Mouse (Mus musculus) lung, embryonic 14.5 days (tissue): ENCODE measurements at regions not wholly inside any gene's neighbourhood (a gene's known extent, or its start where the extent isn't known, plus 50 kb on each side); places are given as distances from the start of the nearest gene placed in this dataset.

Experiments used
- ATAC-seq: fragments of 200-750 bp; cut with Nextera tagmentation; 2 replicates; pipeline ENCODE4 v1.8.0; 2017; ENCODE audit warnings: mild to moderate bottlenecking, moderate TSS enrichment, moderate library complexity; ENCODE audit not compliant: insufficient read depth
- DNase-seq: peaks from one replicate; pipeline ENCODE4 v3.0.0-alpha.2; 2015
- H3K27ac ChIP-seq: fragments of 300-500 bp; sonication (generic); 2 replicates; pipeline ENCODE4 v1.5.1; 2014; ENCODE audit warnings: low read depth, mild to moderate bottlenecking, moderate library complexity
- H3K27me3 ChIP-seq: fragments of 300-500 bp; sonication (generic); 2 replicates; pipeline ENCODE4 v1.6.1; 2014; ENCODE audit warnings: low read length, control low read depth; ENCODE audit not compliant: insufficient read depth
- H3K36me3 ChIP-seq: fragments of 300-500 bp; sonication (generic); 2 replicates; pipeline ENCODE4 v1.6.1; 2014; ENCODE audit warnings: control low read depth; ENCODE audit not compliant: insufficient read depth
- H3K4me1 ChIP-seq: fragments of 300-500 bp; sonication (generic); 2 replicates; pipeline ENCODE4 v1.6.1; 2014; ENCODE audit warnings: antibody characterized with exemption, control low read depth; ENCODE audit not compliant: insufficient read depth
- H3K4me2 ChIP-seq: fragments of 300-500 bp; sonication (generic); 2 replicates; pipeline ENCODE4 v1.6.1; 2014; ENCODE audit warnings: mild to moderate bottlenecking
- H3K4me3 ChIP-seq: fragments of 300-500 bp; sonication (generic); 2 replicates; pipeline ENCODE4 v1.5.1; 2014; ENCODE audit warnings: low read depth, low read length
- H3K9ac ChIP-seq: fragments of 300-500 bp; sonication (generic); 2 replicates; pipeline ENCODE4 v1.6.1; 2014
- H3K9me3 ChIP-seq: fragments of 300-500 bp; sonication (generic); 2 replicates; pipeline ENCODE4 v1.6.1; 2016; ENCODE audit warnings: low read depth, low read length, control low read depth
- CTCF ChIP-seq: IDR thresholded peaks from 2 replicates; pipeline ENCODE4 v1.5.1; 2016; ENCODE audit warnings: antibody characterized with exemption, low read depth
- WGBS: fragments of 180-500 bp; shearing (Covaris S2); extraction: QIAGEN DNeasy Blood & Tissue Kit; methylation state at CpG from one replicate; pipeline ENCODE4 v1.1.7; 2014; 5-methylcytosine and 5-hydroxymethylcytosine counted together

DNA sequence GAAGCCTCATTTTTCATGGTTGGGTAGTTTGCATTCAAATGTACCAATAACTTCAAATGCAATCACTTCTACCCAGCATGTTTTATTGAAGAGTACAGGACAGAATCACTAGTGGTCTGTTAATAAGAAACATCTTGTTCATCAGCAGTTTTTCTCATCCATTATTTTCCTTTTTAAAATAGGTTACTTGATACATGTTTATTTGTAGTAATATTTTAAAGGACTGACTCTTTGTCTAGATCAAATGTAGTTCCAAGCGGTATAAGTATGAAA, 79.0 kb upstream of the Tram1l1 start:
- no peak for TF ChIP-seq CTCF

DNA sequence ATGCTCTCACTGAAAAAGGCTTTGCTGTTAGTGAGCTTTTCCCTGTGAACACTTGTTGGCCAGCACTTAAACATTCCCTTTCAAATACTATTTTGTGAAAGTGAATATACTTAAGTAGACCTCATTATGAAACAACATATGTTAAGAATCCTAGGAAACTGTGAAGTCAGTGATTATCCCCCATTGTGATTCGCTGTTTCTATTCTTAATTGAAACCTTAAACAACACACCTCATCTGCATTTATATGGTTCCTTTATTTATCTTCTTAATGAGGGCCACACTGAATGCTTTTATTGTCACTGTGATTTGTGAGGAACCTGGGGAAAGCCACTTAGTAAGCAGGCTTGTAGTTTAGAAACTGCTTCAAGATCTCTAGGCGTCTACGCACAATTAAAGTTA, 58.5 kb upstream of the Tram1l1 start:
- no peaks in the 10 kb centered on the region for H3K9me3 ChIP-seq
- WGBS, result 68% methylated on average over 3 of the region's 3 CpGs
- H3K36me3 ChIP-seq, result no peaks in the 10 kb centered on the region
- ATAC-seq (no peak), DNase-seq (no peak)
- no peaks in the 10 kb centered on the region for H3K27me3 ChIP-seq
- TF ChIP-seq CTCF, result no peak
- H3K27ac ChIP-seq, result no peak overlapping the region
- no peaks in the 10 kb centered on the region for H3K4me1 ChIP-seq
- no peak overlapping the region for H3K4me2 ChIP-seq
- no peak overlapping the region for H3K4me3 ChIP-seq
- H3K9ac ChIP-seq, result no peak overlapping the region

More for the DNA sequence above, 79.0 kb upstream of the Tram1l1 start:
- 78% methylated on average over 1 of the region's 1 CpGs for WGBS
- H3K27ac ChIP-seq, result no peak overlapping the region
- H3K4me3 ChIP-seq, result no peak overlapping the region
- no peaks in the 10 kb centered on the region for H3K9me3 ChIP-seq
- no peaks in the 10 kb centered on the region for H3K36me3 ChIP-seq
- H3K4me2 ChIP-seq, result no peak overlapping the region
- DNase-seq (no peak), ATAC-seq (no peak)
- no peaks in the 10 kb centered on the region for H3K4me1 ChIP-seq
- H3K27me3 ChIP-seq, result no peaks in the 10 kb centered on the region
- no peak overlapping the region for H3K9ac ChIP-seq

DNA sequence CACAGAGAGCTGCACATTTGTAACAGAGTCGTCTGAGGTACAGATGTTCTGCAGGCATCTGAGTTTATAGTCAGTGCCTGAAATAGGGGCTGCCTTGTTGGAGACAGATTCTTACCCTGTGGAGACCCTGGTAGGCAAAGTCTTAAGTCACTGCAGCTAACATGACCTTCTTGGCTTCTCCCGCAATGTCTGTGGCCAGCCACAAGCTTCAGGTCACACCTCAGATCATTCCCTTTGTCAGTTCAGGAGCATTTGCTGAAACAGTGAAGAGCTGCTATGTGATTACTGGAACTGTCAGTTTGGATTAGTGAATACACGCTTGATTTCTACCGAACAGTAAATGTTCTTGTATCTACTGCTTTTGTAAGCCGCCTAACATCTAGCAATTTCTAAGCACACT, 53.8 kb upstream of the Tram1l1 start:
- 55% methylated on average over 5 of the region's 5 CpGs for WGBS
- no peaks in the 10 kb centered on the region for H3K27me3 ChIP-seq

DNA sequence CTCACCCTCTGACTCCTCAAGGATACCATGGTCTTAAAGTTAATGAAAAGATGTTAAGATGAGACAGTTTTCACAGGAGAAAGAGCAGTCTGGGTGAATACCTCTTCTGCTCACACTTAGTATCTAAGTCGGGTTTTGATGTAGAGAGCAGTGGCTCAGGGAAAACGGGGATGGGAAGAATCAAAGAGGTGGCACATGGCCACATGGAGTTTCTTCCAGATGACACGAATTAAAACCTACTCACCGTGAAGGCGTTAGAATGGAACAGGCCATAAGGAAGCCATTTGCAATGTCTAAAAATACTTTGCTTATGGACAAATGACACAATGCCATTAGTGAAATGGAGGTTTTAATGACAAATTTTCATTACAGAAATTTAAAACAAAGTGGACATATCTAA, 50.1 kb upstream of the Tram1l1 start:
- WGBS, result 74% methylated on average over 5 of the region's 5 CpGs
- DNase-seq, result no peak
- no peak for TF ChIP-seq CTCF

More for the DNA sequence above, 53.8 kb upstream of the Tram1l1 start:
- no peak for TF ChIP-seq CTCF
- H3K4me2 ChIP-seq, result no peak overlapping the region
- no peak overlapping the region for H3K27ac ChIP-seq
- no peak overlapping the region for H3K4me3 ChIP-seq
- no peak for DNase-seq
- no peaks in the 10 kb centered on the region for H3K36me3 ChIP-seq
- no peak overlapping the region for H3K9ac ChIP-seq
- ATAC-seq, result no peak
- no peaks in the 10 kb centered on the region for H3K4me1 ChIP-seq
- H3K9me3 ChIP-seq, result no peaks in the 10 kb centered on the region

More for the DNA sequence above, 50.1 kb upstream of the Tram1l1 start:
- no peak for ATAC-seq
- H3K9me3 ChIP-seq, result no peaks in the 10 kb centered on the region
- H3K4me3 ChIP-seq, result no peak overlapping the region
- H3K9ac ChIP-seq, result no peak overlapping the region
- H3K4me1 ChIP-seq, result no peaks in the 10 kb centered on the region
- no peak overlapping the region for H3K4me2 ChIP-seq
- H3K27ac ChIP-seq, result no peak overlapping the region
- H3K27me3 ChIP-seq, result no peaks in the 10 kb centered on the region
- no peaks in the 10 kb centered on the region for H3K36me3 ChIP-seq
